Mouse (Mus musculus) ovary, postnatal 10 days (tissue): ENCODE data around the gene Gm14685.
"Not testable (repeated sequence)": the region's sequence is repeated elsewhere in the genome, so short reads cannot be mapped to it uniquely, and the experiment has no call there.

ENCODE experiments used
- DNase-seq: peaks from one replicate; pipeline ENCODE4 v3.0.0; 2022; ENCODE audit warnings: low spot score

Gene Gm14685

GRCm38 (mm10) chrX:73116747-73117146, at the start of gene Gm14685:
TSS of gene Gm14685 (plus strand) at chrX:73117047.
- DNase-seq = not testable (repeated sequence)

DNA sequence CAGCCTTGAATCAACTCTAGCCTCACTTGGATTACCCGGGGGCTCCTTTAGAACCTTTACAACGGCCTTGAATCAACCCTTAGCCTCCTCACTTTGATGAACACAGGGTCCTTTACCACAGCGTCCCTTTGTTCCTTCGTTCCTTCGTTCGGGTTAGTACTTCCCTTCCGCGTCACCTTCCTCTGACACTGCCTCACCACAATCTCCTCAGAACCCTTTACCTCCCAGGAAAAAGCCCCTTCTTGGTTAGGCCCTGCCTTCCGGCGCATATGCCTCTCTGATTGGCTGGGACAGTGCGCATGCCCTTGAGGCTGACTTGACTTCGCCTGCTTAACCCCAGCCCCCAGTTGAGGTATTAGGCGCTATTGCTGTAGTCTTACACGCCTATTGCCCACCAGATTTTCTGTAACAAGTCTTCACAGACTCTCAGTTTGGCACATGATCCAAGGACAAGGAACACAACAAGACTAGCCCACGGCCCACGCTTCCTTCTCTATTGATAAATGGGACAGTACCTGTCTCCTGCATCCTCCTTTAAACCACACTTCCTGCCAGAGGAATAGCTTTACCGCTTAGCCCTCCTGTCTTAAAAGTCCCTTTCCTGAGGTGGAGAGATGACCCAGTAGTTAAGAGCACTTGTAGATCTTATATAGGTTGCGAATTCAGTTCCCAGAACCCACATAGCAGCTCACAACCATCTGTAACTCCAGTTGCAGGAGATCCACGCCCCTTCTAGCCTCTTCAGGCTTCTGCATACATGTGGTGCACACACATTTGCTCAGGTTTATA, 34.4 kb upstream of the Gm14685 start, which contains the start of gene Xlr4a:
Gene Xlr4a (minus strand): TSS at position 212 of the 789 bp plus-strand sequence.
- DNase-seq = not testable (repeated sequence)

- DNase-seq = not testable (repeated sequence)
These were observed 19.8 kb upstream of the Gm14685 start, which contains the start of gene Xlr3a for GRCm38 (mm10) chrX:73096941-73097508. TSS of gene Xlr3a (minus strand) at chrX:73097095.

DNA sequence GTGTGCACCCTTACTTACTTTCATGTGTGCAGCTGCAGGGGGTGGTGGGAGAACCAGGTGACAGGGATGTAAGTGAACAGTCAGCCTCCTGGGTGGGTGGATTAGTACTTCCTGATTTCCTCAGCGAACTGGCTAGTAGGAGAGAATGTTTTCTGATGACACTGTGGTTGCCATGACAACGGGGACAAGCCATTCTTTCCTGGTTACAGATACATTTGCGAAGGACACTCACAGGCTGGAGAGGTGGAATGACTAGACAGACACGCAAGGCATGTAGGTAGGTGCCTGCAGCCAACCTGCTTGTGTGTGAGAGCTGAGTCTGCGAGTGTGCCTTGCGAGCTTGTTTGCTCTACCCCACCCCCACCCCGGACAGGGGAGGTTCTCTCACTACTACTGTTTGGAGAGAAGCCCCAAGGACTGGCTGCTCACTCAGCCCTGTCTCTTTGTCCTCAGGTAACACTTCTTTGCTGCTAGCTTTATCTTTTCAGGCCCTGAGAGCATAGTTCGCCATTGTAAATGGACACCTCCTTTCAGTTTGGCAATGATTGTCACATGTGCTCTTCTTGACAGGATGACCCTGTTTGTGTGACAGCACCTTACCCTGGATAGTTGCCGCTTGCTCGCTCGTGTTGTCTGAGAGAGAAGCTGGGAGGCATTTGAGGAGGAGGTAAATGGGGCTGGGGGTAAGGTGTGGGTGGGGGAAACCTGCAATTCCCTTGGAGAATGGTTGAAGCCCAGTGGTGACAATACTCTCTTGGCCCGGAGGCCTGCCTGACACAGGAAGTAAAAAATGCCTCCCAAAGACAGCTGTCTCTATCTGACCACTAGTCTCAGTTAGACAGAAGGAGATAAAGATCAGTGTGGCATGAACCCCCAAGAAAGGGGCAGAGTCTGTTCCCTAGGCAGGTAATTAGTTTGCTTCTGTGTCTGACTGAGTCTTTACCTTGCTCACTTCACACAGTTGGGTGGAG, 6.3 kb downstream of the Gm14685 start:
- not testable (repeated sequence) for DNase-seq

DNA sequence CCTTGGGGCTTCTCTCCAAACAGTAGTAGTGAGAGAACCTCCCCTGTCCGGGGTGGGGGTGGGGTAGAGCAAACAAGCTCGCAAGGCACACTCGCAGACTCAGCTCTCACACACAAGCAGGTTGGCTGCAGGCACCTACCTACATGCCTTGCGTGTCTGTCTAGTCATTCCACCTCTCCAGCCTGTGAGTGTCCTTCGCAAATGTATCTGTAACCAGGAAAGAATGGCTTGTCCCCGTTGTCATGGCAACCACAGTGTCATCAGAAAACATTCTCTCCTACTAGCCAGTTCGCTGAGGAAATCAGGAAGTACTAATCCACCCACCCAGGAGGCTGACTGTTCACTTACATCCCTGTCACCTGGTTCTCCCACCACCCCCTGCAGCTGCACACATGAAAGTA, 26.4 kb downstream of the Gm14685 start:
- not testable (repeated sequence) for DNase-seq

GRCm38 (mm10) chrX:73148496-73148895, 31.6 kb downstream of the Gm14685 start, which contains the start of gene Xlr5b:
TSS of gene Xlr5b (plus strand) at chrX:73148796.
- not testable (repeated sequence) for DNase-seq

GRCm38 (mm10) chrX:73149350-73149749, 32.5 kb downstream of the Gm14685 start, which contains the start of gene DXBay18:
TSS of gene DXBay18 (minus strand) at chrX:73149450.
- not testable (repeated sequence) for DNase-seq

- not testable (repeated sequence) for DNase-seq
These were observed 60.0 kb downstream of the Gm14685 start, which contains the start of gene Spin2d for GRCm38 (mm10) chrX:73176889-73177288. TSS of gene Spin2d (minus strand) at chrX:73176989.
